Mouse (Mus musculus): ENCODE measurements around the gene Slc22a4. TPM values are rescaled to one million over a fixed set of nuclear protein-coding genes. Genes with fewer than 3 reads are reported as not detected.
"Not testable (repeated sequence)": the region's sequence is repeated elsewhere in the genome, so short reads cannot be mapped to it uniquely, and the experiment has no call there.

Slc22a4 gene
- polyA plus RNA-seq, 1 experiment: 4.0 TPM

GRCm38 (mm10) chr11:53989232-53989631 is 38.7 kb downstream of the Slc22a4 start:
- Histone ChIP-seq H3K36me3 (ENCODE audit: control insufficient read depth, insufficient read depth) (peaks cover 40% of the 10 kb centered on the region), H3K79me2 (ENCODE audit: control insufficient read depth, insufficient read depth) (no peaks in the 10 kb centered on the region), H3ac (ENCODE audit: control insufficient read depth, insufficient read length, low read depth) (no peak overlapping the region), H3K27me3 (ENCODE audit: control insufficient read depth, insufficient read depth, insufficient read length) (no peaks in the 10 kb centered on the region), H3K79me3 (ENCODE audit: low read depth) (no peaks in the 10 kb centered on the region), H3K4me3 (ENCODE audit: insufficient read depth, poor library complexity, severe bottlenecking) (no peak overlapping the region)
- TF ChIP-seq MYOG (IDR thresholded peaks at IDR 0.05; ENCODE audit: control insufficient read depth, extremely low read depth, insufficient read length): no peak
- TF ChIP-seq MAX (IDR thresholded peaks at IDR 0.05): no peak
- no peak for TF ChIP-seq CEBPB (IDR thresholded peaks at IDR 0.05; ENCODE audit: low read depth)
- no peak for TF ChIP-seq CTCF (IDR thresholded peaks at IDR 0.05; ENCODE audit: control insufficient read depth, insufficient read depth, insufficient read length)
- TF ChIP-seq FOSL1 (IDR thresholded peaks at IDR 0.05; ENCODE audit: insufficient read depth, low read length, poor library complexity, severe bottlenecking): no peak
- TF ChIP-seq USF1 (IDR thresholded peaks at IDR 0.05; ENCODE audit: low read depth): no peak
- TF ChIP-seq MYOD1 (IDR thresholded peaks at IDR 0.05; ENCODE audit: control insufficient read depth, insufficient read length, low read depth): no peak

DNA sequence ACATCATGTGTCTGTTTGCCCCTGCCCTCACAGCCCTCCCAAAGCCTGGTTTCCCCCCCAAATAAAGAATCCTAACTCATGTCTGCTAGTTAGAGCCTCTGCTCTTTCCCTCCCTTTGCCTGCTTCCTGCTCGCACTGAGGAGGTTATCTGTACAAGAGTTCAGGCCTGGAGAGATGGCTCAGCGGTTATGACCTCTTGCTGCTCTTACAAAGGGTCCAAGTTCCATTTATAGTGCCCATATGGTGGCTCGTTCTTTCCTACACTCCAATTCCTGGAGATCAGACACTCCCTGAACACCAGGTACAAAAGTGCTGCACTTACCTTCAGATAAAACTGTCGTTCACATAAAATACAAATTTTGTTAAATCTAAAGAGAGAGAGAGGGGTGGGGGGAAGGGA is 39.8 kb downstream of the Slc22a4 start:
- no peaks in the 10 kb centered on the region for H3K79me2 ChIP-seq (ENCODE audit: control insufficient read depth, insufficient read depth)
- peaks cover 51% of the 10 kb centered on the region for H3K36me3 ChIP-seq (ENCODE audit: control insufficient read depth, insufficient read depth)
- H3K27me3 ChIP-seq (ENCODE audit: control insufficient read depth, insufficient read depth, insufficient read length): no peaks in the 10 kb centered on the region
- no peak overlapping the region for H3ac ChIP-seq (ENCODE audit: control insufficient read depth, insufficient read length, low read depth)
- no peaks in the 10 kb centered on the region for H3K79me3 ChIP-seq (ENCODE audit: low read depth)
- no peak overlapping the region for H3K4me3 ChIP-seq (ENCODE audit: insufficient read depth, poor library complexity, severe bottlenecking)
- no peak for TF ChIP-seq MAX (IDR thresholded peaks at IDR 0.05)
- TF ChIP-seq CEBPB (IDR thresholded peaks at IDR 0.05; ENCODE audit: low read depth): no peak
- TF ChIP-seq MYOG (IDR thresholded peaks at IDR 0.05; ENCODE audit: control insufficient read depth, extremely low read depth, insufficient read length): no peak
- no peak for TF ChIP-seq CTCF (IDR thresholded peaks at IDR 0.05; ENCODE audit: control insufficient read depth, insufficient read depth, insufficient read length)
- TF ChIP-seq FOSL1 (IDR thresholded peaks at IDR 0.05; ENCODE audit: insufficient read depth, low read length, poor library complexity, severe bottlenecking): no peak
- no peak for TF ChIP-seq USF1 (IDR thresholded peaks at IDR 0.05; ENCODE audit: low read depth)
- TF ChIP-seq MYOD1 (IDR thresholded peaks at IDR 0.05; ENCODE audit: control insufficient read depth, insufficient read length, low read depth): no peak

GRCm38 (mm10) chr11:53981396-53981795 is 46.5 kb downstream of the Slc22a4 start:
- peaks cover 9% of the 10 kb centered on the region for H3K79me2 ChIP-seq (ENCODE audit: control insufficient read depth, insufficient read depth)
- no peaks in the 10 kb centered on the region for H3K27me3 ChIP-seq (ENCODE audit: control insufficient read depth, insufficient read depth, insufficient read length)
- TF ChIP-seq USF1 (IDR thresholded peaks at IDR 0.05; ENCODE audit: low read depth) (no peak), MAX (IDR thresholded peaks at IDR 0.05) (no peak), CEBPB (IDR thresholded peaks at IDR 0.05; ENCODE audit: low read depth) (no peak), MYOD1 (IDR thresholded peaks at IDR 0.05; ENCODE audit: control insufficient read depth, insufficient read length, low read depth) (no peak), FOSL1 (IDR thresholded peaks at IDR 0.05; ENCODE audit: insufficient read depth, low read length, poor library complexity, severe bottlenecking) (no peak), MYOG (IDR thresholded peaks at IDR 0.05; ENCODE audit: control insufficient read depth, extremely low read depth, insufficient read length) (no peak), CTCF (IDR thresholded peaks at IDR 0.05; ENCODE audit: control insufficient read depth, insufficient read depth, insufficient read length) (no peak)
- H3K79me3 ChIP-seq (ENCODE audit: low read depth): no peaks in the 10 kb centered on the region
- H3ac ChIP-seq (ENCODE audit: control insufficient read depth, insufficient read length, low read depth): no peak overlapping the region
- no peak overlapping the region for H3K4me3 ChIP-seq (ENCODE audit: insufficient read depth, poor library complexity, severe bottlenecking)
- H3K36me3 ChIP-seq (ENCODE audit: control insufficient read depth, insufficient read depth): peaks cover 25% of the 10 kb centered on the region

- Histone ChIP-seq H3K27me3 (ENCODE audit: control insufficient read depth, insufficient read depth, insufficient read length) (no peaks in the 10 kb centered on the region), H3K4me3 (ENCODE audit: insufficient read depth, poor library complexity, severe bottlenecking) (peak within 1 kb of the TSS; percentile 47), H3K79me2 (ENCODE audit: control insufficient read depth, insufficient read depth) (peaks cover 9% of the 10 kb centered on the region), H3ac (ENCODE audit: control insufficient read depth, insufficient read length, low read depth) (peak within 1 kb of the TSS; percentile 71), H3K36me3 (ENCODE audit: control insufficient read depth, insufficient read depth) (peaks cover 15% of the 10 kb centered on the region), H3K79me3 (ENCODE audit: low read depth) (no peaks in the 10 kb centered on the region)
- TF ChIP-seq CEBPB (IDR thresholded peaks at IDR 0.05; ENCODE audit: low read depth): no peak
- TF ChIP-seq MYOD1 (IDR thresholded peaks at IDR 0.05; ENCODE audit: control insufficient read depth, insufficient read length, low read depth): no peak
- no peak for TF ChIP-seq MYOG (IDR thresholded peaks at IDR 0.05; ENCODE audit: control insufficient read depth, extremely low read depth, insufficient read length)
- no peak for TF ChIP-seq FOSL1 (IDR thresholded peaks at IDR 0.05; ENCODE audit: insufficient read depth, low read length, poor library complexity, severe bottlenecking)
- TF ChIP-seq USF1 (IDR thresholded peaks at IDR 0.05; ENCODE audit: low read depth): no peak
- no peak for TF ChIP-seq CTCF (IDR thresholded peaks at IDR 0.05; ENCODE audit: control insufficient read depth, insufficient read depth, insufficient read length)
- no peak for TF ChIP-seq MAX (IDR thresholded peaks at IDR 0.05)
These were observed 47.9 kb downstream of the Slc22a4 start, which contains the start of gene Slc22a21 for GRCm38 (mm10) chr11:53979788-53980621. Gene Slc22a21, minus strand, starts transcription at chr11:53980332.

DNA sequence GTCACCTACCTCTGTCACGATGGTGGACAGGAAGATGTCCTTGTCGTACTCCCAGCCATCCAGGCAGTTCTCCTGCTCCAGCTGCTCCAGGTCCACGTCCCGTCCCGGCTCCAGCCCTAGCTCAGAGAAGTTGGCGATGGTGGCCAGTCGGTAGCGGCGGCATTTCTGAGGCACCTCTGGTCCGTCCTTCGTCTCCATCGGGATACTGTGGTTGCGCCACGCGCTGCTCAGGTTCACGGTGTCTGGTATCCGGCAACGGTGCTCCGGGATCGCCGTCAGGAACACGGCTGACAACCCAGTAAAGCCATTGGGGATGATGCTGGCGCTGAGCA is 48.5 kb downstream of the Slc22a4 start:
- Histone ChIP-seq H3K36me3 (ENCODE audit: control insufficient read depth, insufficient read depth) (peaks cover 13% of the 10 kb centered on the region), H3K4me3 (ENCODE audit: insufficient read depth, poor library complexity, severe bottlenecking) (peak overlapping the region; percentile 47), H3ac (ENCODE audit: control insufficient read depth, insufficient read length, low read depth) (peak overlapping the region; percentile 71)
- H3K27me3 ChIP-seq (ENCODE audit: control insufficient read depth, insufficient read depth, insufficient read length); H3K79me2 ChIP-seq (ENCODE audit: control insufficient read depth, insufficient read depth); H3K79me3 ChIP-seq (ENCODE audit: low read depth): not testable (repeated sequence)

DNA sequence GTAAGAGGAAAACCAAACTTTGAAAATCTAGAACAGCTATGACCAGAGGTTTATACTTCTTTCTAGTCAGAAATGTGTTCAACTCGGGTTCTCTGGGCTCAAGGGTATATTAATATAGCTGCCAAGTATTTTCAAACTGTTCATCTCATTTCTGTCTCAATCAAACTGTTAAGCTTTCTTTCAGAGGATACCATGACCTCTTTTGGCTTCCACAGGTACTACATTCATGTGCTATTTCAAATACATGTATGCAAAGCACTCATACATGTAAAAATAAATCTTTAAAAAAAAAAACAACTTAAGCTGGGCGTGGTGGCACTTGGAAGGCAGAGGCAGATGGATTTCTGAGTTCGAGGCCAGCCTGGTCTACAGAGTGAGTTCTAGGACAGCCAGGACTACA is 50.2 kb downstream of the Slc22a4 start:
- H3K79me2 ChIP-seq (ENCODE audit: control insufficient read depth, insufficient read depth): peaks cover 9% of the 10 kb centered on the region
- TF ChIP-seq MAX (IDR thresholded peaks at IDR 0.05) (no peak), CEBPB (IDR thresholded peaks at IDR 0.05; ENCODE audit: low read depth) (no peak), USF1 (IDR thresholded peaks at IDR 0.05; ENCODE audit: low read depth) (no peak), MYOG (IDR thresholded peaks at IDR 0.05; ENCODE audit: control insufficient read depth, extremely low read depth, insufficient read length) (no peak)
- H3K27me3 ChIP-seq (ENCODE audit: control insufficient read depth, insufficient read depth, insufficient read length): no peaks in the 10 kb centered on the region
- no peak overlapping the region for H3ac ChIP-seq (ENCODE audit: control insufficient read depth, insufficient read length, low read depth)
- H3K79me3 ChIP-seq (ENCODE audit: low read depth): no peaks in the 10 kb centered on the region
- no peaks in the 10 kb centered on the region for H3K36me3 ChIP-seq (ENCODE audit: control insufficient read depth, insufficient read depth)
- H3K4me3 ChIP-seq (ENCODE audit: insufficient read depth, poor library complexity, severe bottlenecking): no peak overlapping the region

Measured in C2C12 (cell line).